Mouse (Mus musculus) lung, adult 2 months (tissue): Measurements from ENCODE around the gene Plekhg1.

Source experiments
- CTCF ChIP-seq: fragments of 200-500 bp; IDR thresholded peaks from 2 replicates; pipeline ENCODE4 v1.5.1; 2011; ENCODE audit warnings: mild to moderate bottlenecking, low read length, control low read depth; ENCODE audit not compliant: insufficient read depth
- POLR2A ChIP-seq: fragments of 200-500 bp; IDR thresholded peaks from 2 replicates; pipeline ENCODE4 v1.6.1; 2011; ENCODE audit warnings: low read depth, mild to moderate bottlenecking, control low read depth, low read length, borderline replicate concordance; ENCODE audit errors: extremely low read depth

DNA sequence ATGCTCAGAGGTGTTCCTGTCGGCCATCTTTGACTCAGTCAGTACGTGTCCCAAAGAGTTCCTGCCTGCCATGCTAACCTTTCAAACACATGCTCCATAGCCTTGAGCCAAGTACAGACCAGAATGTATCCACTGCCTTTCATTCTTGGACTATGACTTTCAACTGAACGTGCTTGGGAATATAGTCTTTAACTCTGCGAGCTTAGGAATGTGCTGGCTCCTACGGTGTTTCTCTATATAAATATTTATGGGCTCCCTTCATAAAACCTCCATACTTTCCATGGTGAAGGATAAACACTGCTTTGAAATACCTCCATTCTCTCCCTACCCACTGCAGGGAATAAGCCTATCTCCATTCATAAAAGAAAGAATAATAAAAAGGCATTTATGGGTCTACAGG lies 29.0 kb downstream of the Plekhg1 start:
- TF ChIP-seq CTCF, result no peak
- no peak for TF ChIP-seq POLR2A
